Mouse (Mus musculus) ES-E14 (cell line): ENCODE measurements at regions not wholly inside any gene's neighbourhood (a gene's known extent, or its start where the extent isn't known, plus 50 kb on each side); places are given as distances from the start of the nearest gene placed in this dataset.

Experiments used
- ZC3H11A ChIP-seq: IDR thresholded peaks from 2 replicates; pipeline ENCODE4 v1.6.1; 2012; ENCODE audit warnings: low read depth, mild to moderate bottlenecking, inconsistent platforms, low read length, borderline replicate concordance
- ZNF384 ChIP-seq: IDR thresholded peaks from 2 replicates; pipeline ENCODE4 v1.6.1; 2012; ENCODE audit warnings: low read depth, low read length, inconsistent platforms

GRCm38 (mm10) chr14:64591091-64591976, 487.2 kb downstream of the Prss52 start:
- TF ChIP-seq ZC3H11A = no peak
- TF ChIP-seq ZNF384 = no peak
